Mouse (Mus musculus) forebrain, embryonic 11.5 days (tissue): ENCODE measurements around the gene Tmie. TPM values are rescaled to one million over a fixed set of nuclear protein-coding genes. Genes with fewer than 3 reads are reported as not detected.

ENCODE experiments used
- ATAC-seq: fragments of 200-750 bp; cut with Nextera tagmentation; replicated peaks from 2 replicates; pipeline ENCODE4 v1.8.0; 2017; ENCODE audit warnings: moderate TSS enrichment; ENCODE audit not compliant: low FRiP score
- DNase-seq: peaks from one replicate; pipeline ENCODE4 v3.0.0-alpha.2; 2017; ENCODE audit warnings: low spot score
- H3K27ac ChIP-seq: fragments of 300-500 bp; sonication (generic); 2 replicates; pipeline ENCODE4 v1.5.1; 2014; ENCODE audit warnings: low read depth, low read length
- H3K27me3 ChIP-seq: fragments of 300-500 bp; sonication (generic); 2 replicates; pipeline ENCODE4 v1.6.1; 2014; ENCODE audit warnings: mild to moderate bottlenecking, low read length, mixed read lengths; ENCODE audit not compliant: control insufficient read depth, insufficient read depth
- H3K36me3 ChIP-seq: fragments of 300-500 bp; sonication (generic); 2 replicates; pipeline ENCODE4 v1.6.1; 2014; ENCODE audit warnings: mild to moderate bottlenecking, low read length, moderate library complexity, mixed read lengths; ENCODE audit not compliant: control insufficient read depth, insufficient read depth
- H3K4me1 ChIP-seq: fragments of 300-500 bp; sonication (generic); replicated peaks from 2 replicates; pipeline ENCODE4 v1.6.1; 2014; ENCODE audit warnings: low read length, mixed read lengths; ENCODE audit not compliant: control insufficient read depth, insufficient read depth
- H3K4me2 ChIP-seq: fragments of 300-500 bp; sonication (generic); 2 replicates; pipeline ENCODE4 v1.6.1; 2014; ENCODE audit warnings: low read depth, mild to moderate bottlenecking, low read length, moderate library complexity, mixed read lengths; ENCODE audit not compliant: severe bottlenecking
- H3K4me3 ChIP-seq: fragments of 300-500 bp; sonication (generic); 2 replicates; pipeline ENCODE4 v1.5.1; 2014; ENCODE audit warnings: low read depth, low read length
- H3K9ac ChIP-seq: fragments of 300-500 bp; sonication (generic); 2 replicates; pipeline ENCODE4 v1.6.1; 2014; ENCODE audit warnings: low read length
- H3K9me3 ChIP-seq: fragments of 300-500 bp; sonication (generic); 2 replicates; pipeline ENCODE4 v1.6.1; 2016; ENCODE audit warnings: low read length, mixed read lengths; ENCODE audit not compliant: control insufficient read depth
- WGBS: fragments of 180-500 bp; shearing (Covaris S2); extraction: QIAGEN DNeasy Blood & Tissue Kit; methylation state at CpG from one replicate; pipeline ENCODE4 v1.1.7; 2014; 5-methylcytosine and 5-hydroxymethylcytosine counted together
- polyA plus RNA-seq: library from polyadenylated mRNA; unstranded; fragments of >200 nt; fragmentation: Nextera tagmentation; extraction: Ambion mirVana; gene quantifications from 2 replicates; pipeline ENCODE4 v1.2.1, GENCODE M21; 2014

Gene Tmie
- polyA plus RNA-seq, 1 experiment from 2014 or later = 0.07 TPM

- Histone ChIP-seq H3K9ac (no peak overlapping the region), H3K27me3 (no peaks in the 10 kb centered on the region), H3K4me2 (no peak overlapping the region), H3K36me3 (no peaks in the 10 kb centered on the region), H3K4me3 (no peak overlapping the region), H3K4me1 (no peaks in the 10 kb centered on the region), H3K9me3 (no peaks in the 10 kb centered on the region), H3K27ac (no peak overlapping the region)
- DNase-seq (no peak), ATAC-seq (no peak)
- 88% methylated on average over 6 of the region's 6 CpGs for WGBS
Observed at GRCm38 (mm10) chr9:110840905-110841304, 39.0 kb downstream of the Tmie start.

GRCm38 (mm10) chr9:110836112-110836511 lies 43.8 kb downstream of the Tmie start:
- 59% methylated on average over 2 of the region's 2 CpGs for WGBS
- no peak for DNase-seq
- no peak for ATAC-seq

GRCm38 (mm10) chr9:110834961-110835360 lies 45.0 kb downstream of the Tmie start:
- H3K4me2 ChIP-seq = no peak overlapping the region
- whole genome bisulfite sequencing = 50% methylated on average over 10 of the region's 10 CpGs
- no peak for ATAC-seq

More at GRCm38 (mm10) chr9:110836112-110836511, 43.8 kb downstream of the Tmie start:
- H3K36me3 ChIP-seq = no peaks in the 10 kb centered on the region
- no peak overlapping the region for H3K9ac ChIP-seq
- H3K27me3 ChIP-seq = no peaks in the 10 kb centered on the region
- no peaks in the 10 kb centered on the region for H3K4me1 ChIP-seq
- H3K4me3 ChIP-seq = no peak overlapping the region
- H3K27ac ChIP-seq = no peak overlapping the region
- no peaks in the 10 kb centered on the region for H3K9me3 ChIP-seq
- H3K4me2 ChIP-seq = no peak overlapping the region

GRCm38 (mm10) chr9:110834411-110834810 lies 45.5 kb downstream of the Tmie start, which contains the start of gene Prss45:
Gene Prss45, plus strand, starts transcription at chr9:110834588.
- no peak within 1 kb of the TSS for H3K27ac ChIP-seq

More at GRCm38 (mm10) chr9:110834961-110835360, 45.0 kb downstream of the Tmie start:
- no peak overlapping the region for H3K27ac ChIP-seq
- no peaks in the 10 kb centered on the region for H3K36me3 ChIP-seq
- no peaks in the 10 kb centered on the region for H3K9me3 ChIP-seq
- no peak for DNase-seq
- no peak overlapping the region for H3K4me3 ChIP-seq
- H3K27me3 ChIP-seq = no peaks in the 10 kb centered on the region
- no peaks in the 10 kb centered on the region for H3K4me1 ChIP-seq
- H3K9ac ChIP-seq = no peak overlapping the region

GRCm38 (mm10) chr9:110833021-110833420 lies 46.9 kb downstream of the Tmie start:
- 80% methylated on average over 5 of the region's 5 CpGs for WGBS
- H3K27ac ChIP-seq = no peak overlapping the region
- no peaks in the 10 kb centered on the region for H3K4me1 ChIP-seq
- no peak for ATAC-seq
- no peaks in the 10 kb centered on the region for H3K27me3 ChIP-seq
- H3K4me2 ChIP-seq = no peak overlapping the region
- no peak for DNase-seq
- no peak overlapping the region for H3K9ac ChIP-seq
- no peak overlapping the region for H3K4me3 ChIP-seq
- no peaks in the 10 kb centered on the region for H3K36me3 ChIP-seq
- H3K9me3 ChIP-seq = no peaks in the 10 kb centered on the region

More at GRCm38 (mm10) chr9:110834411-110834810, 45.5 kb downstream of the Tmie start, which contains the start of gene Prss45:
- no peak within 1 kb of the TSS for H3K4me2 ChIP-seq
- no peak within 1 kb of the TSS for H3K9ac ChIP-seq
- no peaks in the 10 kb centered on the region for H3K27me3 ChIP-seq
- H3K4me3 ChIP-seq = no peak within 1 kb of the TSS
- no peak for DNase-seq
- no peaks in the 10 kb centered on the region for H3K4me1 ChIP-seq
- no peaks in the 10 kb centered on the region for H3K36me3 ChIP-seq
- no peaks in the 10 kb centered on the region for H3K9me3 ChIP-seq
- 78% methylated on average over 19 of the region's 19 CpGs for WGBS
- no peak for ATAC-seq

- Histone ChIP-seq H3K4me2 (no peak within 1 kb of the TSS), H3K4me3 (no peak within 1 kb of the TSS), H3K4me1 (no peaks in the 10 kb centered on the region), H3K9me3 (no peaks in the 10 kb centered on the region), H3K9ac (no peak within 1 kb of the TSS), H3K27me3 (no peaks in the 10 kb centered on the region), H3K27ac (no peak within 1 kb of the TSS), H3K36me3 (no peaks in the 10 kb centered on the region)
- no peak for ATAC-seq
- DNase-seq = no peak
- 73% methylated on average over 3 of the region's 3 CpGs for WGBS
Observed at GRCm38 (mm10) chr9:110826390-110826789, 53.5 kb downstream of the Tmie start, which contains the start of gene Prss43. Gene Prss43, plus strand, starts transcription at chr9:110826690.

GRCm38 (mm10) chr9:110825832-110826231 lies 54.1 kb downstream of the Tmie start:
- Histone ChIP-seq H3K27ac (no peak overlapping the region), H3K9me3 (no peaks in the 10 kb centered on the region), H3K4me2 (no peak overlapping the region), H3K36me3 (no peaks in the 10 kb centered on the region), H3K4me3 (no peak overlapping the region), H3K27me3 (no peaks in the 10 kb centered on the region), H3K4me1 (no peaks in the 10 kb centered on the region), H3K9ac (no peak overlapping the region)
- DNase-seq = no peak
- WGBS = 80% methylated on average over 7 of the region's 7 CpGs
- no peak for ATAC-seq

GRCm38 (mm10) chr9:110825426-110825825 lies 54.5 kb downstream of the Tmie start:
- Histone ChIP-seq H3K4me1 (no peaks in the 10 kb centered on the region), H3K9ac (no peak overlapping the region), H3K4me3 (no peak overlapping the region), H3K4me2 (no peak overlapping the region), H3K9me3 (no peaks in the 10 kb centered on the region), H3K27ac (no peak overlapping the region), H3K27me3 (no peaks in the 10 kb centered on the region), H3K36me3 (no peaks in the 10 kb centered on the region)
- DNase-seq (no peak), ATAC-seq (no peak)
- 86% methylated on average over 4 of the region's 4 CpGs for WGBS

GRCm38 (mm10) chr9:110821436-110821835 lies 58.5 kb downstream of the Tmie start:
- Histone ChIP-seq H3K36me3 (no peaks in the 10 kb centered on the region), H3K4me2 (no peak overlapping the region), H3K9me3 (no peaks in the 10 kb centered on the region), H3K4me3 (no peak overlapping the region), H3K9ac (no peak overlapping the region), H3K4me1 (no peaks in the 10 kb centered on the region), H3K27ac (no peak overlapping the region), H3K27me3 (no peaks in the 10 kb centered on the region)
- no peak for ATAC-seq
- WGBS = 88% methylated on average over 7 of the region's 7 CpGs
- no peak for DNase-seq
